Mouse (Mus musculus) layer of hippocampus, adult 9-10 months (tissue): Measurements from ENCODE around the gene Nkx2-2.

ENCODE experiments used
- DNase-seq: peaks from one replicate; pipeline ENCODE4 v3.0.0; 2022; ENCODE audit warnings: low spot score

Nkx2-2 gene

GRCm38 (mm10) chr2:147193271-147194255 lies at the start of gene Nkx2-2:
TSS of gene Nkx2-2 (minus strand) at chr2:147194243.
- DNase-seq: no peak

GRCm38 (mm10) chr2:147235707-147236290 lies 41.8 kb upstream of the Nkx2-2 start:
- no peak for DNase-seq

GRCm38 (mm10) chr2:147231175-147231574 lies 37.1 kb upstream of the Nkx2-2 start:
- no peak for DNase-seq

- no peak for DNase-seq
Measured at GRCm38 (mm10) chr2:147205076-147205615, 11.1 kb upstream of the Nkx2-2 start.

DNA sequence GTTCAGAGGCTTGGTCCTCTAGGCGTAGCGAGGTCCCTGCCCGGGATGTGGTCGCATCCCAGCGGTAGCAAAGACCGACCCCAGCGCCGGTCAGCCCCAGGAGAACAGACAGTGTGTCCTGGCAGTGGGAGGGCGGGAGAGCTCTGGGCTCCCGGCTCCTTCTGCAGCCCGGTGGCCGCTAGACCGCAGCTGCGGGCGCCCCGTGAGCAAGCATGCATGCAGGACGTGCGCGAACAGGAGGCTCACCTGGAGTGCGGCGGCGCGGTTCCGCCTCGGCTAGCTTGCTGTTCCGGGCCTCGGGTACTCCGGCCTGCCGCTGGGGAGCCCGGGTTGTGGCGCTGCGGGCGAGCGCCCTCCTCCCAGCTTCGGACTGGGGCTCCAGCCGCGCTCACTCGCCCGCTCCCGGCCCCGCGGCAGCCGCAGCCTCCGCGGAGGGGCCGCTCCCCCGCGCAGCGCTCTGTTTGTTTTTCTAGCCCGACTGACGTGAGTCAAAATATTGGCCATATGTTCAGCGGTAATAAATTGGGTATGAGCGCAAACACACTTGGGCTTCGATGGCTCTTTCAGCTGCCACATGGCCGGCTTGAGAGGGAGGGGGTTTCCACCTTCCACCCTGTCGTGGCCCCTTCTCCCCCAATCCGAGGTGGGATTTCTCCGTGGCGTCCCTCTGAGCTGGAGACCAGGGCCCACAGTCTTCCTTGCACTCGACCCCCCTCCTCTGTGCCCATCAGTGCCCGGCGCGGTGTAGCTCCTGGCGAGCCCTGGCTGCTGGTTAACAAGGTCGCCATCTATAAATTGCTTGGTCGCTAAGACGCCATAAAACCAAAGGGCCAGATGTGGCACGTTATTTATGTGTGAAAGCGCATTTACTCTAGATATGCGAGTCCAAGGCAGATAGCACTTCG lies 920 bp upstream of the Nkx2-2 start:
- no peak for DNase-seq

DNA sequence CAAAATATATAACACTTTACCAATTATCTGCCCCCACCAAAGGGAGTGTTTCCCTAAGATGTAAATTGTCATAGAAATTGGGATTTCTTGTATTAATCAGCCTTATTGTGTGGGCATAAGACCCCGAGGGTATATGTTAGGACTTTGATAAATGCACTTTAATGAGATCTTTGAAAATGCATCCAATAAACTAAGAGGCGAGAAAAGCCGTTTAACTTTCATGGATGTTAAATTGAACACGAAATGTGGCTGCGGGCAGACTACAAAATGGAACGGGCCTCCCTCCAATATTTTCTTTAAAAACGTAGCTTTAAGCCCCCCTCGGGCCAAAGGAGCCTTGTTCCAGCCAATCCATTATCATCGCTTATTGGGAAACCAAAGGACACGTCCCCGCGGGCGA lies 1.3 kb downstream of the Nkx2-2 start:
- DNase-seq: no peak

DNA sequence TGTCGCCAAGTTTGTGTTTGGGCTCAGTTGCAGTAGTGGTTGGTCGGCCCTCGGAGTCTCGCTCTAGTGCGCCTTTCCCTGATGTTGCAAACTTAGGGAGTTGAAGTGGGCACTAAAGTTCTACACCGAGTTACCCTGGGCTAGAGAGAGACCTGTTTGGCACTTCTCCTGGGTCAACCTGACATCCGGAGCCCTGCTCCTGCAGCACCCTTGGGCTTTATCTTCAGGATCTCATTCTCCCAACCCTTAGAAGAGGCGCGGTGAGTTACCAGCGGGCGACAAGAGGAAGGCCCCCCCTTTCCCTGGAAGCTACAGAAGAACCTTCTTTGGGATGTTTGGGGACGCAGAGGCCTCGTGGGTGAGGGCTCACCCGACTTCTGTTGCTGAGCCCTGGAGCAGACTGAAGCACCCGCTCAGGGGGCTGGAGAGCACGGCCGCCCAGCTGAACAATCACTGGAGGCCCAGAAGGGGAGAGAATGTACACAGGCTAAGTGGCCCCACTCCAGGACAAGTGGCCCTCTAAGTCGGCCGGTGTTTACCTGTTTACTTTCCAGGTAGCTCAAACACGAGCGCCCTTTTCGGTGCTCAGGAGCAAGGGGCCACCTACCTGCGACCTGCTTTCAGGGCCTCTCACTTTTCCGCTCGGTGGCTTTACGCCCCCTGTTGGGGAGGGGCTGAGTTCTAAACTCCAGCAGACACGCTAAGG lies 3.6 kb downstream of the Nkx2-2 start:
- no peak for DNase-seq

GRCm38 (mm10) chr2:147189546-147190315 lies 4.3 kb downstream of the Nkx2-2 start:
- DNase-seq: no peak

- no peak for DNase-seq
Measured at GRCm38 (mm10) chr2:147188871-147189545, 5.0 kb downstream of the Nkx2-2 start.

GRCm38 (mm10) chr2:147188074-147188700 lies 5.9 kb downstream of the Nkx2-2 start:
- DNase-seq: no peak

DNA sequence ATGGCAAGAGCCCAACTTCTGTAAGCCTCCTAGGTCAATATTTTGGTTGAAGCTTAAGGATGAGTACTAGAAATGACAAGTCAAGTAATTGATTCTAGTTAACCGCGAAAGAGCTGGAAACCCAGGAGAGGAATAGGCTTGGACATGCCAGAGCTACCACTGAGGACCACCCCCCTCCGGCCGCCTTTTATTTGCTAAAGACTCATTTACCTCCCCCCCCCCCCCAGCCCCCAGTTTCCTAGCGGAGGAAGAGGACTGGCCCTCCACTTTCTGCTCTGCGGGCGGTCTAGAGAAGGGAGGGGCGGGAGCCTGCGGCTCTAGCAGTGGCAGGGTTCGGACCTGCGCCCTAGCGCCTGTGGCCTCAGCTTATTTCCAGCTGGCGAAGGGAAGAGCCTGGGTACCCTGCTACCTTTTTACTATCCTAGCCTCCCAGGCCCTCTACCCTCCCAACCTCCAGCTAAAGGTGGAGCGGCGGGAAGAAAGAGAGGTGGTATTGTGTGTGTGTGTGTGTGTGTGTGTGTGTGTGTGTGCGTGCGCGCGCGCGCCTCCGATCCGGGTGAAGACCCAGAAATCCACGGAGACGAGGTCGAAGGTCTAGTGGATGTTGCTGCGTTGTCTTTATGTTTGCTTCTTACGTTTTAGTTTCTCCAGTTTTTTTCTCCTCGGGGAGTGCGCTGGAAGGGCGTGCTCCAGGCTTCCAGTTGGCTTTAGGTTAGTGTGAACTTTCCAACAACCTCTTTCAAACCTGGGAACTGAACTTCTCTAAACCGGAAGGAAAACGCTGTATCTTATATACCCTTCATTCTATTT lies 6.8 kb downstream of the Nkx2-2 start:
- no peak for DNase-seq

- DNase-seq: no peak
Measured at GRCm38 (mm10) chr2:147186261-147186681, 7.8 kb downstream of the Nkx2-2 start.

DNA sequence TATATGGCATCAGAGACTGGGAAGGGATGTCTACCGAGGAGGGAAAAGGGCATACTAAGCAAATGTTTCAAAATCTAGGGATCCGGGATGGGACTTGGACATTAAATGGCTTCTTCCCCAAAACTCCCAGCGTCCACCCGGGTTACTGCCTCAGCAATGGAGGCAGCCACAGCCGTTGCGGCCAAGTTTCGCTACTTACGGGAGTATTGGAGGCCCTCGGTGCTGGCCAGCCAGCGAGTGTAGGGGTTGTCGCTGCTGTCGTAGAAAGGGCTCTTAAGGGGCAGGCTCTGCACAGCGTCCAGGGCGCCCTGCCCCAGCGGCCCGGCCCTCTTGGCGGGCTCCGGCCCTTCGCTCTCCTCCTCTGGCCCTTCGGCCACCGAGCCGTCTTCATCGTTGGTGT lies 8.5 kb downstream of the Nkx2-2 start:
- DNase-seq: no peak

- no peak for DNase-seq
Measured at GRCm38 (mm10) chr2:147184071-147184990, 9.7 kb downstream of the Nkx2-2 start.

- DNase-seq: no peak
Measured at GRCm38 (mm10) chr2:147183521-147183920, 10.5 kb downstream of the Nkx2-2 start.

- no peak for DNase-seq
Measured at GRCm38 (mm10) chr2:147182709-147183260, 11.3 kb downstream of the Nkx2-2 start.
